Mouse (Mus musculus): ENCODE data around the gene Tnni1. TPM values are rescaled to one million over a fixed set of nuclear protein-coding genes. Genes with fewer than 3 reads are reported as not detected.

The Tnni1 gene
- not detected in 4 replicates for total RNA-seq (2023; ENCODE audit: inconsistent age)

GRCm38 (mm10) chr1:135778780-135779535 lies at the start of gene Tnni1:
TSS of gene Tnni1 (plus strand) at chr1:135779434.

DNA sequence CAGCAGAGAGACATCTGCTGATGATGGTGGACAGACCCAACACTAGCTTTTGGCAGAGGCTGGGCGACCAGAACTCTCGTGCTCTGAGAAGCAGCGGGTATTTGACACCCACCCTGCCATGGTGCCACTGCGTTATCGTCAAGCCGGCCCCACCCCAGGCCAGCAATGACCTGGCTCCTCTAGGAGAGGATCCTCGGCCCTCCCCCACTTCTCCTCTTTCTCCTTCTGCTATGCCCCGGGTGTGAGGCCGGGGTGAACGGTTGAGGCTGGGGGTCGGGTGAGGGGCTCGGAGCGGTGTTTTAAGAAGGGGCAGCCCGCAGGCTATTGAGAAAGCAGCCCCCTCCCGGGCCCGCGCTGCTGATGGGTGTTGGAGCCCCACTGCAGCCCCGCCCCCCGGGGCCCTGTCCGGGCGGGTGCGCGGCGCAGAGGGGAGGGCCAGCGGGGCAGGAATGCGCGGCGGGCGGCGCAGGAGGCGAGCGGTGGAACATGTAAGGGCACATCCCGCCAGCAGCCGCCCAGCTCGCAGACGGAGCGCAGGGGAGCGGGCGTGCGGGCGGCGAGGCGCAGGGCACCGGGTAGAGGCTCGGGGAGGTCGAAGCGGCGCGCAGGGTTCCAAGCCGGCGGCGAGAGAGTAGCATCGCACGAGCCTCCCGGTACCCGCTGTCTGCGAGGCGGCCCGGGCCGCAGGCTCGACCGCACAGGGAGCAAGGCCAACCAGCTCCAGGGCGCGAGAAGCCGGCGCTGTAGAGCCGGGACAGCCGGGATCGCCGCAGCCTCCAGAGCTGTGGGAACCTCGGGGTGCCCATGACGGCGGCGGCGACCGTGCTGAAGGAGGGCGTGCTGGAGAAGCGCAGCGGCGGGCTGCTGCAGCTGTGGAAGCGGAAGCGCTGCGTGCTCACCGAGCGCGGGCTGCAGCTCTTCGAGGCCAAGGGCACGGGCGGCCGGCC lies 13.3 kb upstream of the Tnni1 start, which contains the start of gene Phlda3:
TSS of gene Phlda3 (plus strand) at position 475 of the 947 bp plus-strand sequence.

GRCm38 (mm10) chr1:135818481-135819086 lies 39.4 kb downstream of the Tnni1 start, which contains the start of gene Lad1:
TSS of gene Lad1 (plus strand) at chr1:135818598.

DNA sequence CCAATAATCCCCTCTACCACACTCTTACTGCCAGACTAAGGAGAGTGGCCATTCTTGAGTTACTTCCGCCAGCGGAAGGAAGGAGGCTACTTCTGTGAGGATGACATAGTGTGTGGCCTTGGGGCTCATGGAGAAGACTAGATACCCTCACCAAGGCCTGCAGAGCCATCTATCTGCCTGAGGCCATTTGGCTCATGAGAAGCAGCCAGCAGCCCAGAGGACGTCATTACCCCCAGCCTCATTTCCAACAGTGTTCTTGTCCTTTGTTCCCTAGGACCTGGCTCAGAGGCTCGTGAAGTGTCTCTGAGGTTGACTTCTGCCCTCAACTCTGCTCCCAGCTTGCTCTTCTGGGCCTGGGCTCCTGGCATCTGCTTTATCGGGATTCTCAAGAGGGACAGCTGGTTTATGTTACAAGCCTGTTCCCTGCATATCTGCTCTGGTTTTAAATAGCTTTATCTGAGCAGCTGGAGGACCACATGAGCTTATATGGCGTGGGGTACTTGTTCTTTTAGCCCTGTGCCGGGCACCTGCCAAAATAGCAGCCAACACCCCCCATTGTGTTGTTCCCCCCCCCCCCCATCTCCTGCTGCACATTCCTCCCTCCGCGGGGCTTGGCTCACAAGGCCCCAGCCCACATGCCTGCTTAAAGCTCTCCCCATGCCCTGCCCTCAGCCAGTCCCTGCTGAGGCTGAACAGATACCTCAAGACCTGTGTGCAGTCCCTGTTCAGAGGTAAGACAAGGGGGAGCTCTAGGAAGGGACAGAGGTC lies 56.7 kb downstream of the Tnni1 start, which contains the start of gene Tnnt2:
TSS of gene Tnnt2 (plus strand) at position 639 of the 768 bp plus-strand sequence.

Other genes starting within 250 kb of the Tnni1 start
- gene Nav1, start 172.1 kb upstream of the Tnni1 start, total RNA-seq (2023; ENCODE audit: inconsistent age) = 0.33 to 1.6 TPM (median 1.1 TPM) in 4 replicates
- gene Csrp1, start 59.4 kb upstream of the Tnni1 start, total RNA-seq (2023; ENCODE audit: inconsistent age) = 29.9 to 32.6 TPM (median 32.0 TPM) in 4 replicates
- gene Phlda3, start 13.3 kb upstream of the Tnni1 start, total RNA-seq (2023; ENCODE audit: inconsistent age) = 1.00 TPM in 1 of 4 replicates, not detected in the others
- gene Lad1, start 39.2 kb downstream of the Tnni1 start, total RNA-seq (2023; ENCODE audit: inconsistent age) = not detected in 4 replicates
- gene Tnnt2, start 56.9 kb downstream of the Tnni1 start, total RNA-seq (2023; ENCODE audit: inconsistent age) = not detected in 4 replicates
- gene Pkp1, start 139.8 kb downstream of the Tnni1 start, total RNA-seq (2023; ENCODE audit: inconsistent age) = not detected in 4 replicates
- 0.19 to 0.36 TPM (median 0.30 TPM) in 3 of 4 replicates, not detected in the other for gene Igfn1, start 226.9 kb downstream of the Tnni1 start, total RNA-seq (2023; ENCODE audit: inconsistent age)
- gene Tmem9, start 228.7 kb downstream of the Tnni1 start, total RNA-seq (2023; ENCODE audit: inconsistent age) = 6.6 to 11.3 TPM (median 9.2 TPM) in 4 replicates

Measured in B cell, adult (primary cell).